Mouse (Mus musculus) limb, embryonic 11.5 days (tissue): ENCODE measurements around the gene Mtif3. TPM values are rescaled to one million over a fixed set of nuclear protein-coding genes. Genes with fewer than 3 reads are reported as not detected.

Source experiments
- ATAC-seq: fragments of 200-750 bp; cut with Nextera tagmentation; 2 replicates; pipeline ENCODE4 v1.8.0; 2017; ENCODE audit warnings: low read depth; ENCODE audit not compliant: insufficient number of reproducible peaks, low FRiP score, low TSS enrichment
- DNase-seq: peaks from one replicate; pipeline ENCODE4 v3.0.0-alpha.2; 2015; ENCODE audit warnings: low spot score
- H3K27ac ChIP-seq: fragments of 300-500 bp; sonication (generic); replicated peaks from 2 replicates; pipeline ENCODE4 v1.5.1; 2014; ENCODE audit warnings: low read depth, mild to moderate bottlenecking, low read length
- H3K27me3 ChIP-seq: fragments of 300-500 bp; sonication (generic); 2 replicates; pipeline ENCODE4 v1.6.1; 2014; ENCODE audit warnings: mild to moderate bottlenecking, low read length, mixed read lengths; ENCODE audit not compliant: control insufficient read depth, insufficient read depth
- H3K36me3 ChIP-seq: fragments of 300-500 bp; sonication (generic); 2 replicates; pipeline ENCODE4 v1.6.1; 2014; ENCODE audit warnings: mild to moderate bottlenecking, low read length, moderate library complexity, mixed read lengths; ENCODE audit not compliant: control insufficient read depth, insufficient read depth
- H3K4me1 ChIP-seq: fragments of 300-500 bp; sonication (generic); 2 replicates; pipeline ENCODE4 v1.6.1; 2014; ENCODE audit warnings: low read length, mixed read lengths; ENCODE audit not compliant: control insufficient read depth, insufficient read depth
- H3K4me2 ChIP-seq: fragments of 300-500 bp; sonication (generic); 2 replicates; pipeline ENCODE4 v1.6.1; 2014; ENCODE audit warnings: low read depth, mild to moderate bottlenecking, moderate library complexity; ENCODE audit not compliant: severe bottlenecking
- H3K4me3 ChIP-seq: fragments of 300-500 bp; sonication (generic); 2 replicates; pipeline ENCODE4 v1.5.1; 2014; ENCODE audit warnings: low read depth, low read length
- H3K9ac ChIP-seq: fragments of 300-500 bp; sonication (generic); 2 replicates; pipeline ENCODE4 v1.6.1; 2014; ENCODE audit warnings: mild to moderate bottlenecking, low read length
- H3K9me3 ChIP-seq: fragments of 300-500 bp; sonication (generic); 2 replicates; pipeline ENCODE4 v1.6.1; 2016; ENCODE audit warnings: low read length; ENCODE audit not compliant: control insufficient read depth
- whole genome bisulfite sequencing: fragments of 180-500 bp; shearing (Covaris S2); extraction: QIAGEN DNeasy Blood & Tissue Kit; methylation state at CpG from one replicate; pipeline ENCODE4 v1.1.7; 2014; 5-methylcytosine and 5-hydroxymethylcytosine counted together
- polyA plus RNA-seq: library from polyadenylated mRNA; unstranded; fragments of >200 nt; fragmentation: Nextera tagmentation; extraction: Ambion mirVana; gene quantifications from 2 replicates; pipeline ENCODE4 v1.2.1, GENCODE M21; 2014

Gene Mtif3
- polyA plus RNA-seq, 1 experiment from 2014 or later: 23.4 TPM

- no peaks in the 10 kb centered on the region for H3K36me3 ChIP-seq
Observed at GRCm38 (mm10) chr5:146989051-146989450, 25.5 kb upstream of the Mtif3 start.

GRCm38 (mm10) chr5:146987588-146987987 is 24.0 kb upstream of the Mtif3 start:
- no peak for ATAC-seq
- no peak for DNase-seq
- H3K4me1 ChIP-seq: no peaks in the 10 kb centered on the region
- H3K4me3 ChIP-seq: no peak overlapping the region
- WGBS: 88% methylated on average over 10 of the region's 10 CpGs
- H3K27ac ChIP-seq: no peak overlapping the region
- no peaks in the 10 kb centered on the region for H3K9me3 ChIP-seq
- no peaks in the 10 kb centered on the region for H3K36me3 ChIP-seq
- H3K4me2 ChIP-seq: no peak overlapping the region
- H3K9ac ChIP-seq: no peak overlapping the region
- no peaks in the 10 kb centered on the region for H3K27me3 ChIP-seq

More at GRCm38 (mm10) chr5:146989051-146989450, 25.5 kb upstream of the Mtif3 start:
- H3K4me1 ChIP-seq: no peaks in the 10 kb centered on the region
- H3K27ac ChIP-seq: no peak overlapping the region
- H3K4me3 ChIP-seq: no peak overlapping the region
- H3K4me2 ChIP-seq: no peak overlapping the region
- H3K27me3 ChIP-seq: no peaks in the 10 kb centered on the region
- no peak for ATAC-seq
- no peaks in the 10 kb centered on the region for H3K9me3 ChIP-seq
- no peak for DNase-seq
- no peak overlapping the region for H3K9ac ChIP-seq
- whole genome bisulfite sequencing: 83% methylated on average over 5 of the region's 5 CpGs

- Histone ChIP-seq H3K27ac (no peak overlapping the region), H3K9ac (no peak overlapping the region), H3K9me3 (no peaks in the 10 kb centered on the region), H3K4me2 (no peak overlapping the region), H3K4me1 (no peaks in the 10 kb centered on the region), H3K27me3 (no peaks in the 10 kb centered on the region), H3K4me3 (no peak overlapping the region), H3K36me3 (no peaks in the 10 kb centered on the region)
- no peak for DNase-seq
- 65% methylated on average over 21 of the region's 21 CpGs for WGBS
- ATAC-seq: no peak
Observed at GRCm38 (mm10) chr5:146985725-146986433, 22.3 kb upstream of the Mtif3 start.

- WGBS: 9% methylated on average over 8 of the region's 8 CpGs
- no peaks in the 10 kb centered on the region for H3K4me1 ChIP-seq
Observed at GRCm38 (mm10) chr5:146983216-146983615, 19.6 kb upstream of the Mtif3 start.

GRCm38 (mm10) chr5:146981376-146981775 is 17.8 kb upstream of the Mtif3 start:
- Histone ChIP-seq H3K27me3 (no peaks in the 10 kb centered on the region), H3K9me3 (no peaks in the 10 kb centered on the region), H3K36me3 (no peaks in the 10 kb centered on the region), H3K4me2 (no peak overlapping the region), H3K9ac (no peak overlapping the region), H3K27ac (no peak overlapping the region), H3K4me3 (no peak overlapping the region), H3K4me1 (no peaks in the 10 kb centered on the region)
- ATAC-seq: no peak
- WGBS: 85% methylated on average over 6 of the region's 6 CpGs
- DNase-seq: no peak

More at GRCm38 (mm10) chr5:146983216-146983615, 19.6 kb upstream of the Mtif3 start:
- Histone ChIP-seq H3K4me2 (no peak overlapping the region), H3K9ac (no peak overlapping the region), H3K27ac (no peak overlapping the region), H3K27me3 (no peaks in the 10 kb centered on the region), H3K4me3 (no peak overlapping the region), H3K36me3 (no peaks in the 10 kb centered on the region), H3K9me3 (no peaks in the 10 kb centered on the region)
- peak; percentile 63; the same call in 1 of the 2 replicates for ATAC-seq
- peak; percentile 86 for DNase-seq

GRCm38 (mm10) chr5:146974781-146975123 is 11.2 kb upstream of the Mtif3 start:
- WGBS: 63% methylated on average over 13 of the region's 13 CpGs

GRCm38 (mm10) chr5:146973858-146974780 is 10.5 kb upstream of the Mtif3 start:
- H3K4me2 ChIP-seq: no peak overlapping the region
- no peaks in the 10 kb centered on the region for H3K27me3 ChIP-seq
- no peak overlapping the region for H3K4me3 ChIP-seq
- no peak overlapping the region for H3K9ac ChIP-seq
- no peak for DNase-seq
- H3K36me3 ChIP-seq: no peaks in the 10 kb centered on the region
- H3K27ac ChIP-seq: no peak overlapping the region
- no peak for ATAC-seq
- H3K9me3 ChIP-seq: no peaks in the 10 kb centered on the region
- WGBS: 87% methylated on average over 25 of the region's 25 CpGs
- no peaks in the 10 kb centered on the region for H3K4me1 ChIP-seq

More at GRCm38 (mm10) chr5:146974781-146975123, 11.2 kb upstream of the Mtif3 start:
- Histone ChIP-seq H3K4me2 (no peak overlapping the region), H3K4me1 (no peaks in the 10 kb centered on the region), H3K9ac (no peak overlapping the region), H3K36me3 (no peaks in the 10 kb centered on the region), H3K9me3 (no peaks in the 10 kb centered on the region), H3K27ac (no peak overlapping the region), H3K27me3 (no peaks in the 10 kb centered on the region), H3K4me3 (no peak overlapping the region)
- ATAC-seq: no peak
- no peak for DNase-seq

- DNase-seq (no peak), ATAC-seq (no peak)
- Histone ChIP-seq H3K4me3 (no peak overlapping the region), H3K9ac (no peak overlapping the region), H3K36me3 (no peaks in the 10 kb centered on the region), H3K27ac (no peak overlapping the region), H3K9me3 (no peaks in the 10 kb centered on the region), H3K4me2 (no peak overlapping the region), H3K27me3 (no peaks in the 10 kb centered on the region), H3K4me1 (no peaks in the 10 kb centered on the region)
- WGBS: 81% methylated on average over 9 of the region's 9 CpGs
Observed at GRCm38 (mm10) chr5:146973353-146973752, 9.8 kb upstream of the Mtif3 start.
